Mouse (Mus musculus) MEL (cell line): ENCODE measurements around the gene Daam2.

Experiments used
- CHD2 ChIP-seq: IDR thresholded peaks from 2 replicates; pipeline ENCODE4 v1.6.1; 2011; ENCODE audit warnings: low read length, improper control_type of control experiment
- CTCF ChIP-seq, 3 experiments: IDR thresholded peaks in 2 of 3; conservative IDR thresholded peaks in 1 of 3; 2 replicates each; pipeline ENCODE4 v1.5.1; 2011 to 2012; ENCODE audit warnings: low read length in 3 of 3, low read depth in 2 of 3, mild to moderate bottlenecking in 2 of 3, improper control_type of control experiment in 1 of 3, inconsistent platforms in 1 of 3, mixed read lengths in 1 of 3, moderate library complexity in 1 of 3; ENCODE audit not compliant: control insufficient read depth in 1 of 3, insufficient read depth in 1 of 3, poor library complexity in 1 of 3, severe bottlenecking in 1 of 3
- GABPA ChIP-seq: IDR thresholded peaks from 2 replicates; pipeline ENCODE4 v1.6.1; 2012; ENCODE audit warnings: low read depth, mild to moderate bottlenecking, inconsistent platforms, low read length, improper control_type of control experiment, moderate library complexity
- MAFK ChIP-seq: IDR thresholded peaks from 2 replicates; pipeline ENCODE4 v1.6.1; 2011; ENCODE audit warnings: low read depth, mild to moderate bottlenecking, low read length, improper control_type of control experiment, borderline replicate concordance
- POLR2A ChIP-seq, 2 experiments: IDR thresholded peaks; 2 replicates each; pipeline ENCODE4 v1.6.1; 2011 to 2012; ENCODE audit warnings: low read length in 2 of 2, mild to moderate bottlenecking in 2 of 2, control low read depth in 1 of 2, improper control_type of control experiment in 1 of 2, low read depth in 1 of 2, moderate library complexity in 1 of 2; ENCODE audit not compliant: control insufficient read depth in 1 of 2, insufficient read depth in 1 of 2, poor library complexity in 1 of 2
- SMC3 ChIP-seq: IDR thresholded peaks from 2 replicates; pipeline ENCODE4 v1.6.1; 2011; ENCODE audit warnings: low read depth, low read length, improper control_type of control experiment
- USF1 ChIP-seq: IDR thresholded peaks from 2 replicates; pipeline ENCODE4 v1.6.1; 2014; ENCODE audit warnings: low read depth, mild to moderate bottlenecking, inconsistent platforms, low read length, improper control_type of control experiment, moderate library complexity
- ZMIZ1 ChIP-seq: IDR thresholded peaks from 2 replicates; pipeline ENCODE4 v1.6.1; 2012; ENCODE audit warnings: low read depth, mild to moderate bottlenecking, inconsistent platforms, low read length, improper control_type of control experiment, moderate library complexity

- TF ChIP-seq GABPA (no peak), POLR2A (IDR thresholded peaks at IDR 0.05; ENCODE audit: control insufficient read depth in 1 of 2, insufficient read depth in 1 of 2, low read depth in 1 of 2, low read length in 2 of 2, poor library complexity in 1 of 2) (no peak), ZMIZ1 (no peak), CTCF (IDR thresholded peaks at IDR 0.05 in 2 of 3, conservative IDR thresholded peaks at IDR 0.05 in 1 of 3; ENCODE audit: control insufficient read depth in 1 of 3, insufficient read depth in 1 of 3, low read depth in 2 of 3, low read length in 3 of 3, poor library complexity in 1 of 3, severe bottlenecking in 1 of 3) (no peak), USF1 (no peak), SMC3 (no peak), CHD2 (no peak), MAFK (no peak)
Observed at GRCm38 (mm10) chr17:49561985-49562384, 2.2 kb downstream of the Daam2 start.
